Mouse (Mus musculus) left cerebral cortex, postnatal 4 days (tissue): ENCODE results near the gene Zfp36l2. TPM values are rescaled to one million over a fixed set of nuclear protein-coding genes. Genes with fewer than 3 reads are reported as not detected.
A peak's percentile ranks its signal among the peaks of the same experiment; 100 is the strongest.
"Not testable (repeated sequence)": the region's sequence is repeated elsewhere in the genome, so short reads cannot be mapped to it uniquely, and the experiment has no call there.

Experiments used
- DNase-seq: peaks from one replicate; pipeline ENCODE4 v3.0.0-alpha.2; 2022
- intact Hi-C: fragments of 180-260 bp; cut with DNase I; formaldehyde crosslinking; loops from one replicate; pipeline ENCODE4 v1.15.1; 2025
- total RNA-seq, 2 experiments: library from RNA; stranded (reverse); gene quantifications; 2 replicates each; pipeline ENCODE4 v1.2.3; 2021

Gene Zfp36l2
- total RNA-seq, result 10 to 100 TPM; 23.3 to 24.3 TPM

DNA sequence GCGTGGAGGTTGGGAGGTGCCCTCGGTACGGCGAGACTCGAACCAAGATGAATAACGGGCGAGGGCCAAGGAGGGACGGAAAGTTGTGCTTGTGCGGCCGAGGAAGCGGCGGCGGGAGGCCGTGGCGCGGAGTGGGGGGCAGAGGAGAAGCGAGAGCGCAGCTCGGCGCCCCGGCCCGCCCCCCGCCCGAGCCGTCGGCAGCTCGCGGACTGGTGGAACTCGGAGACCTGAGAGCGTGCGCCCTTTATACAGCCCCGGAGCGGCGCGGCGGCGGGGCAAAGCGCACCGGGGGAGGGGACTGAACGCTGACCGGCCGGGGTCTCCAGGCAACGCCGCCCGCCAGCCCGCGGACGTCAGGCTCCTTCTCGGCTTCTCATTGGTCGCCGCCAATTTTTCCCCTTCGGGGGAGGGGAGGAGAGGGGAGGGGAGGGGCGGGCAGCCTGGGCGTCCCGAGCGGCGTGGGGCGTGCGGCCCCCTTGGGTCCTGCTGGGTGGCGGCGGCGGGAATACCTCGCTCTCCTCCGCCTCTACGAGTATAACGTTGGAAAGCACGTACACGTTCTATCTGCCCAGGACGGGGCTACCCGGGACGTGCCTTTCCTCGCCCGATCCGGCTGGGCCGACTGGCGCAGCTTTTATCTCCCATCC, at the start of gene Zfp36l2:
Gene Zfp36l2 (minus strand): TSS at position 221 of the 647 bp plus-strand sequence.
- DNase-seq, result peak; percentile 96
- intact Hi-C loops, result no loop called here

DNA sequence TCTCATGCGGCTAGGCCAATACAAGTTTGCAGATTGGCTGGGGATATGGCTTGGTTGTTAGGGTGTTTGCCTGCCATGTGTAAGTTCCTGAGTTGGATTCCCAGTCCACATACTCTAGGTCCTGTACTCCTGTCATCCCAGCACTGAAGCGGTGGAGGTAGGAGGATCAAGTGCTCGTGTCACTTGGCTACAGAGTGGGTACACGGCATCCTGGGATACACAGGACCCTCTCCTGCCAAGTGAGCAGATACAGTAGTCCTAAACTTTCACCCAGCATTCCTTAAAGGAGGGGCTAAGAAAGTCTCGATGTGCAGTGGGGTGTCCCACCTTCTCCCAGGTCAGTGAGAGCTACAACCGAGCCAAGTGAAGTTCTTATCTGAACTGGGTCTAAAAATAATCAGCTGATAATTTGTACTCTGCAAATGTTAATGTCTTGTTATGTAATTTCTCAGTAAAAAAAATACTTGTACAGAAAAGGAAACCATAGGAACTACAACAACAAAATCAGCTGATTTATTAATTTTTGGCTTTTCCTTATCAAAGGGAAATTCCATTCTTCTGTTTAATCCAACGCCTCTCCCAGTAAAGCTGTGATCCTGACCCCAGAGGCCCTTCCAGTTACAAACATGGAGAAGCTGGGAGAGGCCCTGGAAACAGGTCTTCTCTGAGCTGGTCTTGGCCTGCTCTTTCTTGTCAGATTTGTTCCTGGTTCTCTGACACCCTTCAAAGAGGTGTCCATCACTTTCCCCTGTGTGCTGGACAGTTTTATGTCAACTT, 49.2 kb upstream of the Zfp36l2 start:
- intact Hi-C loops, result no loop called here
- no peak for DNase-seq

DNA sequence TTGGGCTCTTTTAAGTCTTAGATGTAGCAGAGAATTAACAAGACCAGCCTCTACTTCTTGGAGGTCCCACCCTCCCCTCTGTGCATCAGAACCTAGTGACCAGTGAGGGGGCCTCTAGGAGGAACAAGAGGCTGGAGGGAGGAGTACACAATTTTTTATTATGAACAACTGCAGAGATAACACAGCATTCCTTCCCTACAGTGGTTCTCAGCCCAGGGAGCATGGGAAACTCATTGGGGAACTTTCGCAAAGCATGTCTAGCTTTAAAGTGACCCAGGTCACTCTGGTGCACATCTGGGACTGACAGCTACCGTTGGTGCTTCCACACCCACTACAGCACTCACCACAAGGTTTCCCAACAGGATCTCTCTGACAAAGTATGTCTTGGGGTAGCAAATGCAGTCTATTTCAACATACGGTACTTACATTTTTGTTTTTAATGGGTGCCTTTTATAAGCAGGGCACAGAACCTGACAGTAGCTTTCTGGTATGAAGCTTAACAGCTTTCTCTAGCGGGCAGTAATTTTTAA, 47.7 kb upstream of the Zfp36l2 start:
- intact Hi-C loops, result no loop called here
- no peak for DNase-seq

DNA sequence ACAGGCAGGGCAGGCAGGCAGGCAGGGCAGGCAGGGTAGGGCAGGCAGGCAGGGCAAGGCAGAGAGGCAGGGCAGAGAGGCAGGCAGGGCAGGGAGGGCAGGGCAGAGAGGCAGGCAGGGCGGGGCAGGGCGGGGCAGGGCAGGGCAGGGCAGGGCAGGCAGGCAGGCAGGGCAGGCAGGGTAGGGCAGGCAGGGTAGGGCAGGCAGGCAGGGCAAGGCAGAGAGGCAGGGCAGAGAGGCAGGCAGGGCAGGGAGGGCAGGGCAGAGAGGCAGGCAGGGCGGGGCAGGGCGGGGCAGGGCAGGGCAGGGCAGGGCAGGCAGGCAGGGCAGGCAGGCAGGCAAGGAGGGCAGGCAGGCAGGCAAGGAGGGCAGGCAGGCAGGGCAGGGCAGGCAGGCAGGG, 47.0 kb upstream of the Zfp36l2 start:
- intact Hi-C loops, DNase-seq: not testable (repeated sequence)

DNA sequence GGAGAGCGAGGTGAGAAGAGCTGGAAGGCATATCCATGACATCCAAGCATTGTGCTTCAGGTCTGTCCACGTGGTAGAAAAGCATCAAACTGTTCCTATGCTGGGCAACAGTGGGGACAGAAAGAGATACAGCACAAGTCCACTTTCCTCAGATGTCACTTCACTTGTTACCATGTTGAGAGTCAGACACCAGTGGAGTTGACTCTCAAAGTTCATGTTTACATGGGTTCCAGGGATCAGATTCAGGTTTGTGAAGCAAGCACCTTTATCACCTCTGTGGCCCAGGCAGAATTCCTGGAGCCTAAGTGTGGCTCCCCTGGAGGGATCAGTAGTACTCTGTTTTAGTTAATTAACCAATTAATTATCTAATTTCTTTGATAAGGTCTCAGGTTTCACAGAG, 46.0 kb upstream of the Zfp36l2 start:
- intact Hi-C loops, result no loop called here
- no peak for DNase-seq

DNA sequence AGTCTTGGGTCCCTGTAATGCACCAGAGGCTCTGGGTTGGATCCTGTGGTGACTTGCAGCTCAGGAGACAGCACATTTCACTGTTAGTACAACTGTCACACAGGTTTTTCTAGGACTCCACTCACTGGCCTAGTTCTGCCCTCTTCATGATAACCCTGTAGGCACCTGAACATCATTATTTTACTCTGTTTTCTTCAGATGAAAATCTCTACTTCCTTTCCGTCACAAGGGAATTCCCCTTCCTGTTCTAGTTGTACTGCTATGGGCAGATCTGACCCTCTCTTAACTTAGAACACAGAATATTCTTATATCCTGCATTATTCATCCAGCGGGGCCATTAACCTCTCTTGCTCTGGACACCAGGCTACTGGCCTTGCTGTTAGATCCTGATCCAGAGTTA, 43.6 kb upstream of the Zfp36l2 start:
- intact Hi-C loops, result no loop called here
- DNase-seq, result no peak

DNA sequence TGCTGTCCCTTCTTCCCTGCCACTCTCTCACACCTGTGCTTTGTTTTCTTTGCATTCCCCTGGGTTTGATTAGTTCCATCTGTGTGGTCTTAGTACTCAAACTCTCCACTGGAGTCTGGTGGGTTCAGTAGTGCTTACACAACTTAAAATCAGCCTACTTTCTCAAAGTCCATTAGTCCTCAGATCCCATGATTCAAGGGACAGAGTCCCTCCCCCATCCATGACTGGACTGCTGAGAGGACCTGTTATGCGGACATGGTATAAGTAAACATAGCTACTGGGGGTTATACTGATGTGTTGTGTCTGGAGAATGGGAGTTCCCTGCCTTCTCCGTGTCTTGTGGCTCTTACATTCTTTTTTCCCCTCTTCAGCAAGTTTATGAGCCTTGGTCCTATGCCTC, 40.5 kb upstream of the Zfp36l2 start:
- intact Hi-C loops, result no loop called here
- DNase-seq, result no peak

DNA sequence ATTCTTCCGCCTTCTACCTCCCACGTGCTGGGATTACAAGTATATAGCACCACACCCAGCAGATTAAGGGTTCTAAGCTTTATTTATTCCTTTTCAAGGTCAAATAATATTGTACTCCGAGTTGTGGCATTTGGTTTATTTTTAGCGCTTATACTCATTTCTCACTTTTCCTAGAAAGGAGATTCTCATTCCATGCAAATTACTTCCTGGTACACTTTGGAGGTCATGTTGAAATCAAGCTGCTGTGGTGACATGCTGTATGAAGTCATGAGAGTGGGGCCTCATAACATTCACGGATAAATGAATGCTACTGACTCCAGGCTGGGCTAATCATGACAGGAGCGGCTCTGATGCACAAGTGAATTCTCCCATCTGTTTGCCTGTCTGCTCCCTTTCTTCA, 38.9 kb upstream of the Zfp36l2 start:
- intact Hi-C loops, result no loop called here
- DNase-seq, result no peak

DNA sequence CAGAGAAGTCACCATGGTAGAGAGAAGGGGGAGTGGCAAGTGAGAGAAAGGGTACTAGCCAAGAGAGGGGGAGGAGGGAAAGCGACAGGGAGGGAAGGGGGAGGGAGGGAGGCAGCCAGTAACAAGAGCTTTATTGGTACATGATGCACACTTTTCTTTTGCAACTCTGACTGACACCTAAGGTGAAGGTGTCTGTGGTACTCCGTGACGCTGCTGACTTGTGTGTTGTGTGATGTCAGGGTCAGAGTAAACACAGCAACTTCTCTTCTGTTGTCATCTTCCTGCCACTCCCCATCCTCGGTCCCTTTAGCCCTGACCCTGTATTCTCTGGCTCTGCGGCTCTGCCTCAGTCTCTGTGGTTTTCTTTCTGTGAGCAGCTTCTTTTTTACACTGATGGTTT, 38.5 kb upstream of the Zfp36l2 start:
- intact Hi-C loops, result no loop called here
- DNase-seq, result no peak

DNA sequence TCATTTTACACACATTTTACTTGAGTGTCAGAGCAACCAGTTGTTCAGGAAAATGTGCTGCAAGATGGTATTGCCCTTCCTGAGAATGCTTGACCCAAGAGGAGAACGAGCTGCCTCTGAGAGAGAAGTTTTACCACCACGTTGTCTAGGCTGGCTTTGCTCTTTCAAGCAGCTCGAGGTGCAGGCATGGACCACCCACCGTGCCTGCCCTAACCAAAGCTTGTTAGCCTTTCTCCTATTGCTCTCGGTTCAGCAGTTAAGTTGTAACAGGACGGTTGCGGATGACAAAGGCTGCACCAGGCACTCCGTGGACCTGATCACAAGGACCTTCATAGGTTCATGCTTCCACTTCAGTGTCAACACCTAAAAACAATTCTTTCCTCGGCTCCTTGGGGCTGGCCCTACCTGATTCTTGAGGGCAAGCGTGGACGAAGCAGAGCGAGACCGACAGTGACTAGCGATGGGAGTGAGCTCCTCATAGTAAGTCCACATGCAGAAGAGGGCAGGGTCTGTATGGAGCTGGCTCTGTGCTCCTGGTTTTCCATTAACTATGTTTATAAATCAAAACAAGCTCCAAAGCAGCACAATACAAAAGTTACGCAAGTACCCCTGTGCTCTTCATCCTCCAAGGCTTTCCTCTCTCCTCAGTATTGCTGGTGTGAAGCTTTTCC, 36.6 kb upstream of the Zfp36l2 start:
- DNase-seq, result no peak
- intact Hi-C loops, result no loop called here

DNA sequence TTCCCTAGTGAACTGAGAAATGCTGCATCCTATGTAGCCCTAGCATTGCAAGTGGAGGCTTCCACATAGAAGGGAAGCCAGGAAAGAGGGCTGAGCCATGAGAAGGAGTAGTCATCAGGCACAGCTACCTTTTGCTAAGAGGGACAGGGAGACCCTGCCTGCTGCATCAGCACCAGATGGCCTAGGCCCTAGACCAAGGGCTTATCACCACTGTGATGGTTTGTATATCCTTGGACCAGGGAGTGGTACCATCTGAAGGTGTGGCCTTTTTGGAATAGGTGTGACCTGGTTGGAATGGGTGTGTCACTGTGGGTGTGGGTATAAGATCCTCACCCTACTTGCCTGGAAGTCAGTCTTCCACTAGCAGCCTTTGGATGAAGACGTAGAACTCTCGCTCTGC, 31.1 kb upstream of the Zfp36l2 start:
- DNase-seq, intact Hi-C loops: not testable (repeated sequence)

DNA sequence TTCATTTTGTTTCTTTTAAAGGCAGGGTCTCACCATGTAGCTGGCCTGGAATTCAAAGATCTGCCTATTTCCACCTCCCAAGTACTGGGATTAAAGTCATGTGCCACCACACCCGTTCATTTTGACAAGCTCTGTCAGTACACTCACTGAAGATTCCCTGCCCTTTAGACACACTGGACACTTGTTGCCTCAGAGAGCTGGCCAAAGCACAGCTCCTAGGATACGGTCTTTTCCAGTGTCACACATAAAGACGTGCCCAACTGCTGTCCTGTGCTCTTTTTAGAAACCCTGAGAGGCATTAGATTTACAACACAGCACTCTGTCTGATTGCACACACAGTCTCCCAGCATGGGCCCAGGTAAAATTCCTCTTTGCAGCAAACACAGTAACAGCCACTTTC, 29.9 kb upstream of the Zfp36l2 start:
- no peak for DNase-seq
- intact Hi-C loops, result no loop called here

DNA sequence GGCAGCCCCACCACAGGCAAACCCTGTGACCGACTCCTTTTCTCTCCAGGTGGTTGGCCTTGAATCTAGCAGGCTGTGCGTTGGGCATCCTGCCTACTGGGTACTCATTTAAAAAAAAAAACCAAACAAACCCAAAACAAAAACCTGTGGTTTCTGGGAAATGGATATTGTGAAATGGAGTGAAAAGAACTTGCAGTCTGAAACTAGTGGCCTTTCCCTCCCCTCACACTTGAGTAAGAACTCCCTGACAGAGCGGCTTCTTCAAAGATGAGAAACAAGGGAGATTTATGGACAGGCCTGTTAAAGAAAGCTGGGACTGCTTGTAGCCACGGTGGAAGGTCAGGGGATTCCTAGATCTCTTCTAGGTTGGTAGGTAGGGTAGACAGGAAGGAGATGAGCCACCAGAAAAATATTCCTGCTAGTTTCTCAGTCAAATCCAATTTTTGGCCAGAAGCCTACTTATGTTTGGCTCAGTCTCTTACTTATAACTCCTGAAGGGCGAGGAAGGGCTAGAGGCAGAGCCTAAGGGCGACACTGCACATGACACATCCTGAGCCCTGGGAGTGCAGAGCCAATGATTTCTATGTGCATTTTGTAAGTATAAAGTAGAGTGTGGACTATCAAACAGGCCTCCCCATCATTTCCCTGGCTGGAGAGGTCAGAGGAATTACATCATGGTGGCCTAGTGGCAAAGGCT, 27.7 kb upstream of the Zfp36l2 start:
- DNase-seq, result peak; percentile 20
- intact Hi-C loops, result no loop called here

DNA sequence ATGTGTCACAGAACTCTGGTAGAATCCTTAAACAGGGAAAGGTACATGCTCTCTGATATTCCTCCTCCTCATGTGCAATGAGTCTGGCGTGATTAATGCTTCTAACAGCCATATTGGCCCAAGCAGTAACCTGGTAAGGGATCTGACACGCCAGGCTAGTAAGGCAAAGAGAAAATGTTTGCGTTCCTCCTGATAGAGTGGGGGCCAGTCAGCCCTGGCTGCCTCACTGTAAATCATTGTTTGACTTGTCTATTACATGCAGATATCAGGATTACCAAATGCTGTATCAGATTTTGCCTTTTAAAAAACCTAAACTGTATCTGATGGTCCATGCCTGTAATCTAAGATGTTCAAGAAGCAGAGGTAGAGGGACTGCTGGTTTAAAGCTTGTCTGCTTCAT, 25.7 kb upstream of the Zfp36l2 start:
- no peak for DNase-seq
- intact Hi-C loops, result no loop called here

DNA sequence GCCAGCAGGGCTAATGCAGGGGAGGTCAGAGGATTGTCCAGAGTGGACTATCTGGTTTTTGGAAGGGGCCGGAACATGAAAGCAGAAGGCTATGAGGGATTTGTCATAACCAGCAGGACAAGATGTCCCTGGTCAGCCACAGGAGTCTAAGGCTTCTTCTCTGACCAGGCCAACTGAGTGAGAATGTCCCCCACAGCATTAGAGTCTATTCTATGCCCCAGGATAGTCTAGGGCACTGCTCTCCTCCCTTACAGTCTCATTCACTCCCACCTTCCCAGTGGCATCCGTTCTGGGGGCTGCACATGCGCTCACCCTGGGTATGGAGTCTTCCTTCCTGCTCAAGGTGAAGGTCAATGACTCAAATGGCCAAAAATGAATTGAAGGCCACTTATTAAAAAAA, 19.9 kb upstream of the Zfp36l2 start:
- intact Hi-C loops, result no loop called here
- DNase-seq, result no peak

DNA sequence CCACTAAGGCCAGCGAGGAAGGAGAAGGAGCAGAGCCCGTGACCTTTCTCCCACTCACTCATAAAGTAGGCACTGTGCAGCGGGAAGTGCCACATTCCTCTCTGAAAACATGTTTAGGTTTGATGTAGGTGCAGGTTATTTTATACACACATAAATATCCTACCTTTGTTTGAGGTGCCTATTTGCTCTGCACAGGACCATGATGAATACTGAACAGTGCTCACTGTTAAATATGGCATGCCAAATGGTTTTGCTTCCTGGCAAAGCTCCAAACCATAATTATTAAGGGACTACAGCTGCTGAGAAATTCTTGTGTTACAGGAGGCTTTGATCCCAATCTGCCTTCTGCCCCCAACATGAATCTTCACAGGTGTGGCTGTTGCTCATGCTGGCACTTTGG, 18.5 kb upstream of the Zfp36l2 start:
- DNase-seq, result no peak
- intact Hi-C loops, result no loop called here

DNA sequence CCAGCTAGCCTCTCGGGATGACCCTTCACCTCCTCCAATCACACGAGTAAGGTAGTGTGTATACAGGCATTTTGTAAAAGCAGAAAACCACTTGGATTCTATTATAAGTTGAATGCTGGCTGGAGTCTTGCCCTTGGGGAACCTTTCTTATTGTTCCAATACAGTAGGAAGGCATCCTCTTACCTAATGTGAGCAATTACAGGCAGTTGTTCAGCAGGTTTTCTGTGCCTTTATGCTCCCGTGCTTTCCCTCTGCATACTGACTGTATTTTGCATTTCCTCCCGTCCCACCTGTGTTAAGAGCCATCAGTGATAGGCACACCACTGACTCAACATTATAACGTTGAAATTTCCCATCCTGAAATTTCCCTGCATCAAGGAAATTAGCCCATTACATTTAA, 17.2 kb upstream of the Zfp36l2 start:
- intact Hi-C loops, result no loop called here

DNA sequence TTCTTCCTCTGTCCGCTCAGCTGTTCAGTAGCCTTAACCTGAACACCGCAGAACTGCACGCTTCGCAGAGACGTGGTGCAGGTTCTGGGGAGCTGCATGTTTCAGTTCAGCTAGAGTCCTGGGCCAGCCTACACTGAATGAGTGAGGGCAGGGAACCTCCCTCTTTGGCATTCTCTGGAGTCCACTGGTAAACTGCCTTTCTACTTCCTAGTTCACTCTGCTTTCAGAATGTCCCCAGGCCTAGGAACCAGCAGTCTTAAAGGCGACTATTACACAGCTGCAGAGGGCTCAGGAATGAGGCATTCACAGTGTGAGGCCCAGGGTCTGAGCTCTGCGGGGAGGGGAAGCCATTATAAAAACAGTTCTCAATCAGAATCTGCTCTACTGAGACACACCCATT, 15.6 kb upstream of the Zfp36l2 start:
- DNase-seq, result no peak
- intact Hi-C loops, result no loop called here

More for the DNA sequence above, 17.2 kb upstream of the Zfp36l2 start:
- no peak for DNase-seq

DNA sequence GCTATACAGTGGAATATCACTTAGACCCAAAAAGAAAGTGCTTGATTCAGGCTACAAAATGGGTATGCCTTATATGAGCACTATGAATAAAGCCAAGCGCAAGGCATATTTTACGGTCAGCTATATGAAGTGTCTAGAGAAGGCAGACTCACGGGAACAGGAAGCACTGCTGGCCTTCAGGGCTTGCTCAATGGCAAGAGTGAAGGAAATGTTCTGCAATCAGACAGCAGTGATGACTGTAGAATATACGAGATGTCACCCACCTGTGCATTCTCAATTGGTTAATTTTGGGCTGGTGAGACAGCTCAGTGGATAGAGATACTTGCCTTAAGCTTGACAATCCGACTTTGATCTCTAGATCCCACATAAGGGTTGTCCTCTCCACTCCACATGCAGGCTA, 13.4 kb upstream of the Zfp36l2 start:
- no peak for DNase-seq
- intact Hi-C loops, result no loop called here

DNA sequence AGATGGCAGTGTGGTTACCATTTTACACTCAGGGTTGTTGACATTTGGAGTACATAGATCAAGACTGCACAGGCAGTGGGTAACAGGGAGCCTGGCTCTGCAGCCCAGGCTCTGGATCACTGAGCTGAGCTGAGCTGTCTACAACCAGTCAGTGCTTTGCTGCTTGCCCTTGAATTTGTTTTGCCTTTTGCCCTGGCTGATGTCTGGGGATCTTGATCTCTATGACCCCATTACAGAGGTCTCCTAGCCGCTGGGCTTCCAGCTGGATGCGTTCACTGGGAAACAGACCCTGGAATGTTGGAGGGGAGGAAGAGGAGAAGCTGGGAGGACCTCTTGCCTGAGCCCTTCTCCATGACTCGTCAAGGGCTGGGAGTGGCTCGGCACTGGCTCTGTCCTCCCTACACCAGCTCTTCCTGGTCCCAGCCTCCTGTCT, 10.2 kb upstream of the Zfp36l2 start:
- intact Hi-C loops, result loop anchor here (10.0 kb wide), 1 partner anchor 197 kb away; no protein-coding TSS in a partner anchor
- no peak for DNase-seq

DNA sequence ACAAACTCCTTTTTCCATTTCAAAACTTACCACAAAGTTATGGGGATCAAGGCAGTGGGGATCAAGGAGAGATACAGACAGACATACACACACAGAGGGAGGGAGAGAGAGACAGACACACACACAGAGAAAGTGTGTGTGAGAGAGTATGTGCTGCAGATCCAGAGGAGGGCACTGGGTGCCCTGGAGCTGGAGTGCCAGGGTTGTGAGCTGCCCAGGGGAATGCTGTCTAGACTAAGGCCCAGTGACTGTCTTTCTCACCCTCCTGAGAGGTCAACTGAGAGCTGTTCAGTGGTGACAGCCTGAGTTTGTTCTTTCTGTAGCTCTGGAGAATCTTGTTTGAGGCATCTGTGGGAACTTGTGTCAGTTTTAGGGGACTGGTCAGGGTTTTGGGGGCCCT, 8.6 kb upstream of the Zfp36l2 start:
- intact Hi-C loops, result loop anchor here (10.0 kb wide), 1 partner anchor 198 kb away; no protein-coding TSS in a partner anchor
- no peak for DNase-seq
